Mouse (Mus musculus) heart, embryonic 14.5 days (tissue): ENCODE measurements around the gene Mmp23. TPM values are rescaled to one million over a fixed set of nuclear protein-coding genes. Genes with fewer than 3 reads are reported as not detected.

ENCODE experiments used
- ATAC-seq: fragments of 200-750 bp; cut with Nextera tagmentation; 2 replicates; pipeline ENCODE4 v1.8.0; 2017; ENCODE audit warnings: low read depth, moderate TSS enrichment; ENCODE audit not compliant: insufficient number of reproducible peaks, insufficient read depth, low FRiP score
- H3K27ac ChIP-seq, 2 experiments: fragments of 200-500 bp in 1 of 2; fragments of 300-500 bp in 1 of 2; sonication (generic) in 1 of 2; replicated peaks in 1 of 2; 2 replicates each; pipeline ENCODE4 v1.5.1; 2012 to 2014; ENCODE audit warnings: low read depth in 2 of 2, low read length in 2 of 2, control low read depth in 1 of 2, mild to moderate bottlenecking in 1 of 2, mixed read lengths in 1 of 2; ENCODE audit not compliant: control insufficient read depth in 1 of 2, insufficient read depth in 1 of 2
- H3K27me3 ChIP-seq: fragments of 300-500 bp; sonication (generic); 2 replicates; pipeline ENCODE4 v1.6.1; 2014; ENCODE audit warnings: mild to moderate bottlenecking, low read length, control low read depth; ENCODE audit not compliant: control insufficient read depth, insufficient read depth
- H3K36me3 ChIP-seq: fragments of 300-500 bp; sonication (generic); 2 replicates; pipeline ENCODE4 v1.6.1; 2014; ENCODE audit warnings: mild to moderate bottlenecking, control low read depth, low read length, mixed read lengths; ENCODE audit not compliant: control insufficient read depth, insufficient read depth
- H3K4me1 ChIP-seq, 2 experiments: fragments of 200-500 bp in 1 of 2; fragments of 300-500 bp in 1 of 2; sonication (generic) in 1 of 2; 2 replicates each; pipeline ENCODE4 v1.6.1; 2012 to 2014; ENCODE audit warnings: low read length in 2 of 2, control low read depth in 1 of 2, mixed read lengths in 1 of 2; ENCODE audit not compliant: control insufficient read depth in 2 of 2, insufficient read depth in 2 of 2
- H3K4me2 ChIP-seq: fragments of 300-500 bp; sonication (generic); 2 replicates; pipeline ENCODE4 v1.6.1; 2014; ENCODE audit warnings: mild to moderate bottlenecking, low read length
- H3K4me3 ChIP-seq, 2 experiments: fragments of 200-500 bp in 1 of 2; fragments of 300-500 bp in 1 of 2; sonication (generic) in 1 of 2; 2 replicates each; pipeline ENCODE4 v1.5.1; 2012 to 2014; ENCODE audit warnings: low read length in 2 of 2, mild to moderate bottlenecking in 2 of 2, control low read depth in 1 of 2, low read depth in 1 of 2, moderate library complexity in 1 of 2; ENCODE audit not compliant: control insufficient read depth in 1 of 2, insufficient read depth in 1 of 2
- H3K9ac ChIP-seq: fragments of 300-500 bp; sonication (generic); 2 replicates; pipeline ENCODE4 v1.6.1; 2014; ENCODE audit warnings: mild to moderate bottlenecking, low read length
- H3K9me3 ChIP-seq: fragments of 300-500 bp; sonication (generic); 2 replicates; pipeline ENCODE4 v1.6.1; 2016; ENCODE audit warnings: low read length, control low read depth; ENCODE audit not compliant: control insufficient read depth
- WGBS: fragments of 180-500 bp; shearing (Covaris S2); extraction: QIAGEN DNeasy Blood & Tissue Kit; methylation state at CpG from one replicate; pipeline ENCODE4 v1.1.7; 2014; 5-methylcytosine and 5-hydroxymethylcytosine counted together
- polyA plus RNA-seq: library from polyadenylated mRNA; unstranded; fragments of >200 nt; fragmentation: Nextera tagmentation; extraction: Ambion mirVana; gene quantifications from 2 replicates; pipeline ENCODE4 v1.2.1, GENCODE M21; 2014

Gene Mmp23
- polyA plus RNA-seq: 63.1 and 67.1 TPM in 2 replicates

GRCm38 (mm10) chr4:155653086-155653450 is at the start of gene Mmp23:
Gene Mmp23, minus strand, starts transcription at chr4:155653384.
- Histone ChIP-seq H3K27ac (peak within 1 kb of the TSS; percentile 75 to 87), H3K27me3 (peaks cover 13% of the 10 kb centered on the region), H3K9ac (peak within 1 kb of the TSS; percentile 80), H3K4me2 (peak within 1 kb of the TSS; percentile 90), H3K9me3 (no peaks in the 10 kb centered on the region), H3K4me3 (peak within 1 kb of the TSS; percentile 57 to 64), H3K36me3 (peaks cover 49% of the 10 kb centered on the region), H3K4me1 (peaks cover 37 to 40% of the 10 kb centered on the region in 2 experiments)
- WGBS: under 1% methylated on average over 33 of the region's 33 CpGs
- peak; percentile 41 for ATAC-seq

- Histone ChIP-seq H3K9ac (no peak overlapping the region), H3K4me2 (no peak overlapping the region), H3K27ac (no peak overlapping the region), H3K4me1 (peaks cover 3 to 6% of the 10 kb centered on the region in 2 experiments; a peak in 2 of 4 replicates), H3K9me3 (no peaks in the 10 kb centered on the region), H3K27me3 (peaks cover 9% of the 10 kb centered on the region; the same call in 1 of the 2 replicates), H3K36me3 (no peaks in the 10 kb centered on the region), H3K4me3 (no peak overlapping the region)
- no peak for ATAC-seq
Measured at GRCm38 (mm10) chr4:155700425-155700824, 47.2 kb upstream of the Mmp23 start.

- Histone ChIP-seq H3K9ac (peak overlapping the region; percentile 21; the same call in 1 of the 2 replicates), H3K4me3 (no peak overlapping the region)
Measured at GRCm38 (mm10) chr4:155696261-155697255, 43.4 kb upstream of the Mmp23 start.

GRCm38 (mm10) chr4:155695531-155696062 is 42.4 kb upstream of the Mmp23 start:
- peaks cover 0 to 3% of the 10 kb centered on the region in 2 experiments; a peak in 3 of 4 replicates for H3K4me1 ChIP-seq
- H3K9me3 ChIP-seq: no peaks in the 10 kb centered on the region
- no peak overlapping the region for H3K27ac ChIP-seq
- no peak overlapping the region; a peak in 1 of 4 replicates for H3K4me3 ChIP-seq
- WGBS: 75% methylated on average over 4 of the region's 4 CpGs
- H3K4me2 ChIP-seq: peak overlapping the region; percentile 97; the same call in 1 of the 2 replicates
- ATAC-seq: no peak
- no peaks in the 10 kb centered on the region for H3K36me3 ChIP-seq
- H3K9ac ChIP-seq: peak overlapping the region; percentile 74; the same call in 1 of the 2 replicates
- H3K27me3 ChIP-seq: peaks cover 17% of the 10 kb centered on the region; the same call in 1 of the 2 replicates

More at GRCm38 (mm10) chr4:155696261-155697255, 43.4 kb upstream of the Mmp23 start:
- Histone ChIP-seq H3K27ac (no peak overlapping the region), H3K9me3 (no peaks in the 10 kb centered on the region), H3K4me1 (peaks cover 0 to 3% of the 10 kb centered on the region in 2 experiments; a peak in 3 of 4 replicates), H3K27me3 (peaks cover 17% of the 10 kb centered on the region; the same call in 1 of the 2 replicates), H3K4me2 (no peak overlapping the region), H3K36me3 (no peaks in the 10 kb centered on the region)
- no peak for ATAC-seq
- WGBS: 61% methylated on average over 16 of the region's 16 CpGs

GRCm38 (mm10) chr4:155694482-155695401 is 41.6 kb upstream of the Mmp23 start:
- peaks cover 17% of the 10 kb centered on the region; the same call in 1 of the 2 replicates for H3K27me3 ChIP-seq
- ATAC-seq: peak; percentile 59
- peak overlapping the region; percentile 74 for H3K9ac ChIP-seq
- H3K4me3 ChIP-seq: peak overlapping the region; percentile 60 to 61
- no peak overlapping the region for H3K27ac ChIP-seq
- H3K9me3 ChIP-seq: no peaks in the 10 kb centered on the region
- H3K36me3 ChIP-seq: no peaks in the 10 kb centered on the region
- H3K4me1 ChIP-seq: peaks cover 0 to 3% of the 10 kb centered on the region in 2 experiments; a peak in 3 of 4 replicates
- WGBS: 2% methylated on average over 92 of the region's 92 CpGs
- H3K4me2 ChIP-seq: peak overlapping the region; percentile 97

GRCm38 (mm10) chr4:155694111-155694481 is 40.9 kb upstream of the Mmp23 start, which contains the start of gene Fndc10:
Gene Fndc10, plus strand, starts transcription at chr4:155694342.
- Histone ChIP-seq H3K36me3 (no peaks in the 10 kb centered on the region), H3K27me3 (peaks cover 17% of the 10 kb centered on the region; the same call in 1 of the 2 replicates), H3K9me3 (no peaks in the 10 kb centered on the region), H3K27ac (no peak within 1 kb of the TSS), H3K9ac (peak within 1 kb of the TSS; percentile 74), H3K4me2 (peak within 1 kb of the TSS; percentile 97), H3K4me3 (peak within 1 kb of the TSS; percentile 60 to 61), H3K4me1 (peaks cover 0 to 3% of the 10 kb centered on the region in 2 experiments; a peak in 3 of 4 replicates)
- WGBS: 0% methylated on average over 22 of the region's 47 CpGs
- peak; percentile 44 for ATAC-seq
